Mouse (Mus musculus) adipocyte (in vitro differentiated cells): ENCODE measurements around the gene Eif4g3.

ENCODE experiments used
- DNase-seq: peaks from one replicate; pipeline ENCODE4 v3.0.0-alpha.2; 2016; ENCODE audit warnings: low spot score

The Eif4g3 gene

DNA sequence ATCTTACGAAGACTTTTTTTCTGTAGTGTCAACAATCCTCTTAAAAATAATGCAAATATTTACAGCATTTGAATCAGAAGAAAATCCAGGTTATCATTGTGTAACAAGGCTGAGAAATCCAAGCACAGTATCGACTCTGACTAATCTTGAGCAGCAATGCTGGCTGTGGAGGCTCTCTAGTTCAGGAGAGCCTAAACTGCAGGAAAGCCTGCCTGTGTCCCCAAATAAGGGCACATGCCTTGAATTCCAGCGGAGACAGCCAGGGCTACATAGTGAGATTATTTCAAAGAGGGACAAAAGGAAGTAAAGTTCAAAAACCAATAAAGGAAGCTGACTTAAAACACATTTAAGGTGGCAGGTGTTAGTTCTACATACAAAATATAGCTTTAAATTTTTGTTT is 168.7 kb downstream of the Eif4g3 start:
- no peak for DNase-seq

DNA sequence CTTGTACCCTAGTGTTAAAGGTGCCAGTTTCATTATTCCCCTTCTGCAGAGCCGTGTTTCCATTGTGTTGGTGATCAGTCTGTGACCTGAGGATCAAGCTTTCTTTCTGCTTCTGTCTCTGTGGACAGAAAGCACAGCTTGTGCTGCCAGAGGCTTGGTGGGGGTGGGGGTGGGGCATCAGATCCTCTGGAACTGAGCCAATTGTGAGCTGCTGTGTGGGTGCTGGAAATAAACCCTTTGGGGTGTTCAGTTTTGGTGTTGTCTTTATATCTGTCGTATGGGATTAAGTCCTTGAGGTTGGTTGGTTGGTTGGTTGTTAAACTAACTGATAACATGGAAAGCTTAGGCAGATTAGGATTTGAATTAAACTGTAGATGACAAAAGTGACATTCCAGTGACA is 171.0 kb downstream of the Eif4g3 start:
- no peak for DNase-seq

DNA sequence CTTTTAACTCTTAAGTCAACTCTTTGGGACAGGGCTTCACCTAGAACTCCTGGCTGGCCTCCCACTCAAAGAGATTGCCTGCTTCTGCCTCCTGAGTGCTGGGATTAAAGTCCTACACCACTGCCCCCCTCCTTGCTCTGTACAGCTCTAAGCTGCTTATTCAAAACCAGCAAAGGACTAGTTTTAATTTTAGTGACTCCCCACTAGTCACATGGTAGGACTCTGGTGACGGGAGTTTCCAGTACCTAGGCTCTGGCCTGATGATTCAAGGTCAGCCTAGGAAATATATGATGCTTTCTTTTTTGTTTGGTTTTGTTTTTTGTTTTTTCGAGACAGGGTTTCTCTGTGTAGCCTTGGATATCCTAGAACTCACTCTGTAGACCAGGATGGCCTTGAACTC is 172.0 kb downstream of the Eif4g3 start:
- DNase-seq, result no peak

DNA sequence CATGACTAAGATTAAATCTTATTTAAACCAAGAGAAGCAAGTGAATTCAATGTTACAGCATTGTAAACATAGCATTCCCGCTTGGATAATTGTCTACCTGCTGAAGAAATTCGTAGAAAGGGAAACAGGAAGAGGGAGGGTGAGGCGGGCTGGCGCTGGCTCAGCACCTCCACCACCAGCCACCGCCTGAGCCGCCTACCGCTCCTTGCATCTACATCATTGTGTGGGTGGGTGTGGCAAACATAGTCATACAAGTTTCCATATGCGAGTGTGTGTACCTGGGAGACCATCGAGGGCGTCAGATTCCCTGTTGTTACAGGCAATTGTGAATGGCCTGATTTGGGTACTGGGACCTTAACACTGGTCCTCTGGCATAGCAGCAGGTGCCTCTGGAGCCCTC is 173.7 kb downstream of the Eif4g3 start:
- DNase-seq, result no peak

DNA sequence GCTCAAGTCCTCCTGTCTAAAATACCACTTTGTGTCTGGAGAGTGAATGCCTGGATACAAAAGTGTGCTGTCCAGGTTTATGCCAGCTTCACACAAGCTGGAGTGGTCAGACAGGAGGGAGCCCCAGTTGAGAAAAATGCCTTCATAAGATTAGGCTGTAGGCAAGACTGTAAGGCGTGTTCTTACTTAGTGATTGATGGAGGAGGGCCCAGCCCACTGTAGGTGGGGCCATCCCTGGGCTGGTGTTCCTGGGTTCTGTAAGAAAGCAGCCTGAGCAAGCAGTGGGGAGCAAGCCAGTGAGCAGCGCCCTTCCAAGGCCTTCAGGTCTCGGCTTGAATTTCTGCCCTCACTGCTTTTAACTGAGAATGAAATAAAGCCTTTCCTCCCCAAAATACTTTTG is 175.3 kb downstream of the Eif4g3 start:
- DNase-seq, result no peak

DNA sequence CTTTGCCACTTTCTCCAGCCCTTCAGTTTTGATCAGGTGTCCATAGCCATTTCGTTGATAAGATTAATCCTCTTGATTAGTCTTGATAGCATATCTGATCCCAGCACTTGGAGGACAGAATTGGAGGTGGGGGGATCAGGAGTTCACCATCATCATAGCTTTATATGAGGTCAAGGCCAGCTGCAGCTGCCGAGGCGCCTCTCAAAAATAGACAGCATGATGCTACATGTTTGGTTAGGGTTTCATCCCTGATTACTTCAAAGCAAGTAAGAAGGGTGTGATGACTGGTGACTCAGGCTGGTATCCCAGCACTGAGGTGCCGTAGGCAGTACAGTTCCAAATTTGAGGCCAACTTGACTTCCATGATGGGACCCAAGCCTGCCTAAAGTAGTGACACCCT is 176.6 kb downstream of the Eif4g3 start:
- DNase-seq, result no peak

DNA sequence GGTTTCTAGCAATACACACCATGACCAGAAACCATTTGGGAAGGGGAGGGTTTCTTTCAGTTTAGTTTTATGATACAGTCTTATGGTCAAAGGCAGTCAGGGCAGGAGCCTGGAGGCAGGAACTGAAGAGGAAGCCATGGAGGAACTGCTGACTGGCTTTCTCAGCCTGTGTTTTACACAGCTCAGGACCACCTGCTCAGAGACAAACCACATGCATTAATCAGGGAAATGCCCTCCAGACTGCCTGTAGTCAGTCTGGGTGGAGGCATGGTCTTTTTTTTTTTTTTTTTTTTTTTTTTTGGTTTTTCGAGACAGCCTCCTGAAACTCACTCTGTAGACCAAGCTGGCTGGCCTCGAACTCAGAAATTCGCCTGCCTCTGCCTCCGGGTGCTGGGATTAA is 179.9 kb downstream of the Eif4g3 start:
- DNase-seq, result no peak

DNA sequence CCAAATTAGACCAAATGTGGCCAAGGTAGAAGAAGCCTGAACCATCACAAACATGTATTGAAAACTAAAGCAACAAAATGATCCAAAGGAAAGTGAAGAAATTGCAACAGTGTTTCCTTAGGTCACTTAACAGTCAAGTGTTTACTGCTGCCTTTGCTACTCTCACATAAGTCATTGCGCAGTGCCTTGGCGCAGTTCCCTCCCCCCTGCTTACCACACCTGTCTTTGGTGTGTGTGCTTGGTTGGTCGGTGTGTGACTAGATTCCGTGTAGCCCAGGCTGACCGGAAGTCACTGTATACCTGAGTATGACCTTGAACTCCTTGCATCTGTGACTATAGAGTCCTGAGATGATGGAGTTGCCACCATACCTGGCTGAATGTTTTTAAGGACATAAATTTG is 186.6 kb downstream of the Eif4g3 start:
- DNase-seq, result no peak

DNA sequence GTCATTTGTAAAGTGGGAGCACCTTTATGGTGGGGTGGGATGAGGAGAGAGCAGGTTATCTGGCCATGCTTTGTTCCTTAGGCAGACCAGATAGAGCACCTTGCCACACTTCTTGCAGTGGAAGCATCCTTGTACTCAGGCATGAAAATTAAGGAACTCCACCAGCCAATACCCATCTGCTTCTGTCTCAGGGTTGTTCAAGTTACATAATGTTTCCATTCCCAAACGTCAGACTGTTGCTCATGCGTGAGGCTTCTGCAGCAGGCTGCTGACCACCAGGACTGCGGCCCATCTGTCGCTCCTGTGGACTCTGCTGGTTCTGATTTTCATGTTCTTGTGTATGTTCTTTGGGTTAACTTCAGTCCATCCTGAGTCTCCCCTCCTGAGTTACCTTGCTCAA is 187.9 kb downstream of the Eif4g3 start:
- DNase-seq, result no peak

DNA sequence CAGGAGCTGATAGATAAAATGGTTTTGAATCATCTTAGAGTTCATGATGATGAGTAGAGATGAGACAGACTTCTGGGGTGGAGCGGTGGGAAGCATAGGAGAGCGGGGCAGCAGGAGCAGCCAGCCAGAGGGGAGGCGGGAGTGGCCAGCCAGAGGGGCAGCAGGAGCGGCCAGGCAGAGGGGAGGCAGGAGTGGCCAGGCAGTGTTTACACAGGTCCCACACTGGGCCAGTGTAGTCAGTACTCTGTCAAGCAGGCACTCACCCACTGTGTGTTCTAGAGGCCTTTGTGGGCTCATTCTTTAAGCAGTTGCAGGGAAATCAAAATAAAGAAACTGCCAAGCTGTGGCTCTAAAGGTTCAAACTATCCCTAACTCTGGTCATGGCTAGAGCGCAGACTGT is 191.2 kb downstream of the Eif4g3 start:
- no peak for DNase-seq

DNA sequence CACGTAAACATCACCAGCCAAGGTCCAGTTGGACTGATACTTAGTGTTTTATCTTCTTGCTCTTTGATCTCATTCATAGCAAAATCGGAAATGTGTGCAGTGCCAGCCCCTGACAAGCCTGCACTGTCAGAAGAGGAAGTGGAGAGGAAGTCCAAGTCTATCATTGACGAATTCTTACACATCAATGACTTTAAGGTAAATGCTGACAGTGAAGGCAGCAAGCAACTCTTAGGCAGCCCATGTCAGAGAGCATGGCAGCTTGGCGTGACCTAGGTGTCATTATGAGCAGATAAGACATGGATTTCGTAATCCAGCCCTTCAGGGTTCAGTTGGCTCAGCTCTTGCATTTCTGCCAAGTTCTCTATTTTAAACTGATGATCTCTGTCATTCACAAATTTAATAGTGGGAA is 191.8 kb downstream of the Eif4g3 start:
- DNase-seq, result peak; percentile 6

DNA sequence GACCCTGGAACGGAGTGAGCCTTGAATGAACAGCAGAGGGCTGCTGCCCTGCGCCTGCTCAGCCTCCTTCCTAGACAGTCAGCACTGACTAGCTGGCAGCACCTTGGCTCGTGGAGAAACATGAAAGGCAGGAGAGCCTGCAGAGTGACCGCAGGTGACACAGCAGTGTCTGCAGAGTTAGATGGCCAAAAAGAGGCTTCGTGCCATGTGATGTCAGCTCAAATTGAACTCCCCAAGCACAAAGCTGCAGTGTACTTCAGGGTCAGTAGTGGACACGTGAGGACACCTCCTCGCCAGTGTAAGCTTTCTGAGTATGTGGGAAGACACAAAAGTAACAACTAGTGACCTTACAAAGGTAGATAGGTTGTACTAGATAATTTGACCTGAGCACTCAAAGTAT is 193.1 kb downstream of the Eif4g3 start:
- no peak for DNase-seq

DNA sequence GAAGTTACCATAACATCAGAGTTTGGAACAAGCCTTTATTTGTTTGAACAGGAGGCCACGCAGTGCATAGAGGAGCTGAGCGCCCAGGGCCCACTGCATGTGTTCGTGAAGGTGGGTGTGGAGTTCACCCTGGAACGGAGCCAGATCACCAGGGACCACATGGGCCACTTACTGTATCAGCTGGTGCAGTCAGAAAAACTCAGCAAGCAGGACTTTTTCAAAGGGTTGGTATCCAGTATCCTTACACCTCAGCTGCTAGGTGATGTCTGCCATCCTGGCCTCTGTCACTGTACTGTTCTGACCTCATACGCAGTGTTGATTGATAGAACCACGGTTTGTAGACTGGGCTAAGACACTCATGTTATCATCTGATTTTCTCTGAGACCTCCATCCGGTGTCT is 195.2 kb downstream of the Eif4g3 start:
- DNase-seq, result no peak

DNA sequence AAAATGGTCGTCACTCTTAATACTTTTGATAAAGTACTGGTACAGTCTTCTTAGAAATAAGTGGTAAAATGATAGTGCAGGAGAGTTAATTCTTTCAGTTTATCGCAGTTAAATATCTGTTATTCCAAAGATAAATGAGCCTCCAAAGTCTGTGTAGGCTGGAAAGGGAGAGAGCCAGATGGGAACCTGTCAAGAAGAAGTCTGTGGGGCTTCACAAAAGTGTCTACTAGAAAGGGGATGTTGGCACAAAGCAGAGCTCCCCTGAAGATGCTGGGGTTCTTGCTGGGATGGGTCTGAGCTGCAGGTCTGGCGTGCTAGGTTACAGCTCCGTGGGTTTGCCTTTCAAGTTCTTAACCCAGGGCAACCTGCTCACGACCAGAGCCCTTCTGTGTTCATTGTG is 199.7 kb downstream of the Eif4g3 start:
- no peak for DNase-seq

DNA sequence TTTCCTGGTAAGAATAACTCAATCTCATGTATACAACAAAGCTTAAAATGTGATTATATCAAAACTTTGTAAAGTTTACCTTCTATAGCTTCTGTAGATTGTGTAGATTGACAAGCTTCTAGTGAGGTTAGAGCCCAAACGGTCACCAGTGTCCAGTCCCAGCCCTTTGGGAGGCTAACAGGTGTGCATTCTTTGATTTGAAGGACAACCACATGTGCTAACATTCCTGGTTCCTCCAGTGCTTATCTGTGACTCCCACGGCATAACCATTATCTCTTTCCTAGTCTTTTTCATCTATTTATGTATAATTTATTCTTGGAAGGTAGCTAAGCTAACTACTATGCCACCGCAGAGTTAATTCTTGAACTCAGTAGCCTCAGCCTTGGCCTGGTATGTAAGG is 207.9 kb downstream of the Eif4g3 start:
- no peak for DNase-seq

DNA sequence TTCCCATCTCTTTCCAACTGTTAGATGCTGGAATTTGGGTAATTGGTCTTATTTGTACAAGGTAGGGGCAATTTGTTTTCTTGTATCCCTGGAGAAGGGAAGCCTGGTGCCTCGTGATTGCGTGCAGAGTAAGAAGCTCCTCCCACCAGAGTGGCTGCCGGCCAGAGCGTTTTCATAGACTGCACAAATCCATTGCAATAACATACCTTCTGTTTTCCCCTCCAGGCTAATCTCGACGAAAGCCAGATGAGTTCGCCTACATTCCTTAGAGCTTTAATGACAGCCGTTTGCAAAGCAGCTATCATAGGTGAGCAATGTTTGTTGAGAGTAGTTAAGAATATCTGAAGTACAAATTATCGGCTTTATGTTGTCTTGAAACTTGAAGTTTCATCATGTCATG is 208.9 kb downstream of the Eif4g3 start:
- no peak for DNase-seq

DNA sequence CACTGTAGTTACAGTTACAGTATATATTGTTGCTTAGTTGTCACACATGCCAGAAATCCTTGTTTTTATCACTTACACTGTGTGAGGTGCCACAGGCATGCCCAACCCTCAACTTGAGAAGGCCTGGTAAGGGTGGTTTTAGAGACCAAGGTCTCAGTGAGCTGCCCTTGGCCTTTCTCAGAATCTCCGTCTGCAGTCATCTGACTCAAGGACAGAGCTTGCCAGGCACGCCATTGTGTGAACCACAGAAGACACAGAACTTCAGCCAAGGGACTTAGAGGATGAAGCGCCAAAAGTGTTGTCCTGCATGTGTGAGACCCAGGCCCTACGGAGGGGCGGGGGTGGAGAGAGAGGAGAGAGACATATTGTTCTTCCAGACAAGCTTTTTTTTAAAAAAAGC is 217.3 kb downstream of the Eif4g3 start:
- no peak for DNase-seq

DNA sequence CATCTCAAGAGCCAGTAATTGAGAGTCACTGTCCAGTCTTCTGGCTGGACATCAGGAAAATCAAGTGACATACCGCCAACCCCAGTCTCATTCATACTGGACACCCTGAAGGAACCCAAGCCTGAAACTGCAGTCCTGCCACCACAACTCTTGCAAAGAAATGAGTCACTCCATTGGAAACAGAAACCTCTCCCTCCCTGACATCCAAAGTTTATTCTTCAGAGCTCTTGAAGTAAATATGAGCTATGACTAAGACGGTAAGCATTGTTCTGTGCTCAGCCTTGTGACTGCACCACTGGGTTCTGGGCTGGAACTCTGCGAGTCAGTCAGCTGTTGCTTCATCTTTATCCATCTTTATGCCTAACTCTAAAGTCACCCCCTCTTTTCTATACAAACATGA is 221.0 kb downstream of the Eif4g3 start:
- DNase-seq, result peak; percentile 61

DNA sequence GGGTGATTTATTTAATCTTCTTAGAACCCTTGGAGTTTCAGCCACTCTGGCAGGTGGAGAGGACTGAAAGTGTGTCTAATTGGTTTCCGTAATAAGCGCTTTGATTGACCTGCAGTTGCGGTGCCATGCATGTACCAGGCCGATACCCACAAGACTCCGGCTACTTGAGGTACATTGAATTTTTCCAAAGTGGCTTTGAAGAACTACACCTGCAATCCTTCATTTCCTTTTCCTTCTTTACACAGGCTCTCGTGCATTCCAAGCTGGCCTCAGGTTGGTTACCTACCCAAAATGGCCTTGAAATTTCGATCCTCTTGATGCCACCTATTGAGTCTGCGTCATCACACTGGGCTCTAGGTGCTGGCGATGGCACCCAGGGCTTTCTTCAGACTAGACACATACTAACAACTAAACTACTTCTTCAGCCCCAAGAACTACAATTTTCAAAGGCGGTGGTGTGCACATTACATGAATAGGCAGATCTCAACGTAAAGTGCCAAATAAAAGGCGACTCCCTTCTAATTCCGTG is 222.9 kb downstream of the Eif4g3 start:
- no peak for DNase-seq

DNA sequence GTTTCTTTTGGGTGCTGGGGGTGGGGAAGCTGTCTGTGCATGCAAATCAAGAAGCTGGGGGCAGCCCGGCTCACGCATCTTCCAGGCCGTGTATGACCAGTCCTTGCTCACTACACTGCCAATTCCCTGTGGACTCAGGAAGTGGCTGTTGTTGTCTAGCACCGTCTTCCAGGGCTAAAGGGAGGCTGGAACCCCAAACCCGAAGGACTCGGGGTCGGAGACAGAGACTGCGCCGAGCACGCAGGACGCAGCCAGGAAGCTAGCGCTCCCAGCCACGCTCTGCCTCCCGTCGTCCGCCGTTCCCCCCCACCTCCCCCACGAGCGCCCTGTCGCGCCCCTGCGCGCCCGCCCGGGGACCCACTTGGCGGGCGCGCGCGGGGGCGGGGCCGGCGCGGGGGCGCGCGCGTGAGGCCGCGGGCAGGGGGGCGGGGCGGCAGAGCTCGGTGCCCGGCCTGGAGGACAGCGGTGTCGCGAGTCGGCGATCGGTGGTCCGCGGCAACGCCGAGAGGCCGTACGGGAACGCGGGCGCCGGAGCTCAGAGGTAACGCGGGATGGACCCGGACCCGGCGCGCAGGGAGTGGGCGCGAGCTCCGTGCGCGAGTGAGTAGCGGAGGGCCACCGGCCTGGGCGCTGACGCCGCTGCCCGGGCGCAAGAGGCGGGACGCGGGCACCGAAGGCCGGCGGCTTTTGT is 223.5 kb downstream of the Eif4g3 start, which contains the start of gene Hp1bp3:
Gene Hp1bp3 (plus strand): TSS at position 97 of the 691 bp plus-strand sequence.
- peak; percentile 59 for DNase-seq

DNA sequence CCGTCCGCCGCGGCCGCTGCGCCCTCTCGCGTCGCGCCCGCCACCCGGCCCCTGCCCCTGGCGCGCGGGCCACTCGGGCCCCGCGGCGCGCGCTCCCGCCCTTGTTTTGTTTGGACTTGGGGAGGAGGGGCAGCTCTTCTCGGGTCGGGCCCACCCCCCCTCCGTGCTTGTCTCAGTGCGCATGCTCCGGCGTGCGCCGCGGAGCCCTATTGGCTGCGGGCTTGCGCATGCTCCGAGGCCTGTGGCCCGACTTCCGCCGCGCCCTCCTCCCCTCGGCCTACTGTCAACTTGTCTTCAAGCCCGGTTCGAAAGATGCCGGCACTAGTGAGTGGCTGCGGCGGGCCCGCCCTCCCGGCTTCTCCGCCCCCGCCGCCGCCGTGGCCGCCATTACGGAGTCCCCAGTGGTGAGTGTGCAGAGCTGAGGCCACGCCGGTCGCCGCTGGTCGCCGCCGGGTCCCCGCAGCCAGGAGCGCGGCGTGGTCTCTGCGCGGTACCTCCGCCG is 224.1 kb downstream of the Eif4g3 start:
- peak; percentile 97 for DNase-seq

DNA sequence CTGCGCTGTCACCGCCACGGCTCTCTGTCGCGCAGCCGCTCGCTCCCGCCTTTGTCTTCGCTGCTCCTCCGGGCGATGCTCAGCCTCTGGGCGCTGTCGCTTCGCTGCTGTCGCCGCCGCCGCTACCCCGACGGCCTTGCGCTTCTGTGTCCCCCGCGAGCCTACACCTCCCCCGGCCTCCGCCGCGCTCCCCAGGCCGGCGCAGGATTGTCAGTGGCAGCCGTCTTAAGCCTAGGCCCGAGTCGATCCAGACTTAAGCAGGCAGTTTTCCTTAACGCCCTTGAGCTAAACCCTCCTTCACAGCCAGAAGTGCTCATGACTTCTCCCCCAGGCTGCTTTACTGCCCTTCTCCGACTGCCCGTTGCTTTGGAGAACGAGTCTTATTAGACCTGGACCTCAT is 224.6 kb downstream of the Eif4g3 start:
- peak; percentile 34 for DNase-seq

DNA sequence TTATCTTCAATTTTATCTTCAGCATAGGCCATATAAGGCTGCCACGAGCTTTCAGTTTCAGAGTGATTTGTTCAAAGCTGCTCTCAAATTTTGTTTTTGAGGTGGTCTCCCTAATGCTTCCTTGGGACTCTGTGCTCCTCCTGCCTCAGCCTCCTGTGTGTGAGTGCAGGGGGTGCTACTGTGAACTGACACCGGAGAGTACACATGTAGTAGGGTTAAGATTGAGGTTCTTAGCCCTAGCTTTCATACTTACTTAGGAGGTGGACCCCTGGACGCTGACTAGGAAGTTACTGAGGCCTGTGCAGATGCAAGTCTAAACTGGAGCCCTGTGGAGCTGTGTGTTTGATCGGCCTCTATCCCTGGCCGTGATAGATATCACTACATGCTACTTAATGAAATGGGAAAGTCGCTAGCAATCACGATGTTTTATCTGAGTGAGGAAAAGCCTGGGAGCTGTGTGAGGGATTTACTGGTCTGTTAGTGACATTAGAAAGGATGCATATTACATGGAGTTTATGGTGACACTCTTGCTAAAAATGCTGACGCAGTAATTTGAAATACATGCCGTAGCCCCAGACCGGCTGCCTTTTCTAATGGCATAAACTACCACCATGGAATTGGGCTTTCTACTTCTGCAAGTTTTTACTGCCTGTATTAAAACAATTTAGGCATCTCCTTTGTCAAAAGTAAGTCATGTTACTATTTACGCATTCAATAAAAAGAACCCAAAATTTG is 225.3 kb downstream of the Eif4g3 start:
- no peak for DNase-seq
